Mouse (Mus musculus): ENCODE data around the gene Gm20822. TPM values are rescaled to one million over a fixed set of nuclear protein-coding genes. Genes with fewer than 3 reads are reported as not detected.
"Not testable (repeated sequence)": the region's sequence is repeated elsewhere in the genome, so short reads cannot be mapped to it uniquely, and the experiment has no call there.

The Gm20822 gene
- total RNA-seq (2015; ENCODE audit: low replicate concordance) (not detected in 2 replicates), total RNA-seq (2017; ENCODE audit: low replicate concordance) (not detected in 2 replicates)

DNA sequence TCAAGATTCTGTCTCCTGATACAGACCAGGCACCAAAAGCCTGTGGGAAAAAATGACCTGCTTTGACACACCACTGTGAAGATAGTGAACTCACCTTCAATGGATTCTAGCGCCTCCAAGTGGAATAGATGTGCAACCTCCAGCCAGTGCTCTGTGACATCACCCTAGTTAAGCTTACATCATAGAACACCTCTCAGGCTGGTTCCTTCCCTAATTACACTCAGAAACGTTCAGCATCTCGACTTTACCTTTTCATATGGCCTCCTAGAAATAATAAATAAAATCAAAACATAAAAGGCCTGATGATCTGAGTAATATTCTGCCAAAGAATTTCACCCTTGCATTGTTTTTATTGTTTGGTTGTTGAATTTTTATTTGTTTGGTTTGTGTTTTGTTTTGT lies at the start of gene Gm20822:
Gene Gm20822, minus strand, starts transcription at position 101 of the 400 bp plus-strand sequence.
- not testable (repeated sequence) for ATAC-seq (replicated peaks; ENCODE audit: low FRiP score, poor library complexity, severe bottlenecking)

Data from erythroblast, adult 5-6 weeks (primary cell).